Mouse (Mus musculus) left cerebral cortex, postnatal 4 days (tissue): ENCODE data around the gene Clns1a. TPM values are rescaled to one million over a fixed set of nuclear protein-coding genes. Genes with fewer than 3 reads are reported as not detected.

Source experiments
- DNase-seq: peaks from one replicate; pipeline ENCODE4 v3.0.0-alpha.2; 2022
- intact Hi-C: fragments of 180-260 bp; cut with DNase I; formaldehyde crosslinking; loops from one replicate; pipeline ENCODE4 v1.15.1; 2025
- total RNA-seq, 2 experiments: library from RNA; stranded (reverse); gene quantifications; 2 replicates each; pipeline ENCODE4 v1.2.3; 2021

Gene Clns1a
- total RNA-seq, 2 experiments from 2014 or later, result 80.1 to 81.3 TPM

DNA sequence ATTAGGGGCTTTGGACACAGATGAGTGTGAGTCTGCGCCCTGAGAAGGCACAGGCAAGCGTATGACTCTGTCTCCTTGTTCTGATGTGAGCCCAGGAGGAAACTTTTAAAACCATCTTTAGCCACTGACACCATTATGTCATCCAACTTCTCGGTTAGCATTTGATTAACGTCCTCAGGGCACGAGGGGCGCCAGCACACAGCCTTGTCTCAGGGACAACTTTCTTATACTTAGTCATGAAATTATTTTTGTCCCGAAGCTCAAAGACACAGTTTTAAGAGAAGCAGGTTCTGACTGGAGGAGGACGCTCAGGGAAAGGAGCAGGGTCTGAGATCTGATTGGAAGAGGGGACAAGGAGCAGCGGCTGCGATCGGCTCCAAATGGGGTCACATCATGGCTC, 68.2 kb downstream of the Clns1a start:
- no peak for DNase-seq
- intact Hi-C loops, result no loop called here

DNA sequence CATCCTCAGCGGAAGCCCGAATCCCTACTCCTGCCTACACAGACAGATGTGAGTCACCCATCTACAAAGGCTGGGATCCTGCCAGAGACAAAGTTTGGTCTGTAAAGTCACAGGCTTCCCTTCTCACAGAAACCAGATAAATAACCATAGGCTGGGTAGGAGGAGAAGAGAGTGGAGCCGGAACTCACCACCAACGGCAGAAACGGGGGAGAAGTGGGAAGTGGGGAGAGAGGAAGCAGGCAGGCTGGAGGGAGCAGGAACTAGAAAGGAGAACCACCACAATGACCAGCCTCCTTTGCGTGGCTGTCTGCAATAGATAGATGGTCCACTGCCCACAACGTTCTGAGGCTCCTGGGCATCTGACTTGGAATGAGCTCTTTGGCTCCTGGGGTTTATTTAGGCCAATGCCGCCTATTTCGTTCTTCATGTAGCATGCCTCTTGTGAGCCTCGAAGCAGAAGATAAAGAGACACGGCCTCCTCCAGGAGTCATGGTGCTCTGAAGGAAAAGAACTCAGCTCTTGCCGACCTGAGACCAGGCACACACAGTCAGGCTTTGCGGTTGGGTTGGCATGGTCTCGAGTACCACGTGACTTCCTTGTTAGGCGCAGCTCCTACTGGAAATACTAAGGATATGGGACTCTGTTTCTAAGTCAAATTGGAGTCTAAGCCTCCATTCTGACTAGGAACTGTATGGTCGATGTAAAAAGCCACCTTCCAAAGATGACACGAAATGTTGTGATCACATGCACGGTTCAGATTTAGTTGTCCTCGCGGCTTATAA, 68.9 kb downstream of the Clns1a start:
- DNase-seq, result no peak
- intact Hi-C loops, result no loop called here

DNA sequence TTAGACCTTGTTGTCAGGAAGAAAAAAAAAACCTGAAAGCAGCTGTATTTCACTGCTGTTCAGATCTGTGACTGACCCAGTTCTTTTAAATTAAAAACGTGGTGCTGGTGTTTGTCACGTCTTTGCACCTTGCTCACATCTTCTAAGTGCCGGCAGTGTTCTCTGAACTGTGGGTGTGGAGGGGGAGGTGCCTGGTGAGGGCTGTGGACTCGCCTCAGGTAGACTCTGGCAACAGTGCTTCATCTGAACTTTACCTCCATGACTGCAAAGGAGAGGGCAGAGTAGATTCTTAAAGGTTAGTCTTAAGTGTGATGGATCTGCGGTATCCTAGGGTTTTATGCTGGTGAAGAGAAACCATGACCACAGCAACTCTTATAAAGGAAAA, 69.5 kb downstream of the Clns1a start:
- DNase-seq, result no peak
- intact Hi-C loops, result no loop called here

DNA sequence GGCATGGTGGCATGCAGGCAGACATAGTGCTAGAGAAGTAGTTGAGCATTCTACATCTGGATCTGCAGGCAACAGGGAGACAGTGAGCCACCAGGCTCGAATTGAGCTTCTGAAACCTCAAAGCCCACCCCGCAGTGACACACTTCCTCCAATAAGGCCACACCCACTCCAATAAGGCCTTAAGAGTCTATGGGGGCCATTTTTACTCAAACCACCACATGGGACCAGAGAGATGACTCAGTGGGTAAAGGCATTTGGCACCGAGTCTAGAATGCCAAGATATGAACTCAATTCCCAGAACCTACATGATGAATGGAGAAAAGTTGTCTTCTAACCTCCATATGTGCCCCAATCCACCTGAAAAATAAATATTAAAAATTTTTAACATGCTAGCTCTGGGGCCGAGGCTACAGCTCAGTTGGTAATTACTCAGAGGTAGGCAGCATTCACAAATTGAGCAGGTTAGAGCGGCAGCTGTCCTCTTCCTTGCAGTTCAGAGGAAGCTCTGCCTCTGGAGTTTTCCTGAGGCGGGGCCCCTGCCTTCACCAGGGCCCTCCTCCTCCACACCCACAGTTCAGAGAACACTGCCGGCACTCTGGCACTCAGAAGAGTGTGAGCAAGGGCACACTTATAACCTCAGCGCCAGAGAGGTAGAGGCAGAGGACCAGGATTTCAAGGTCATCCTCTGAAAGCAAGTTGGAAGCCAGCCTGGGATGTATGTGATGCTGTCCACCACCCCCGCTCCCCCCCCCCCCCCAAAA, 70.2 kb downstream of the Clns1a start:
- DNase-seq, result no peak
- intact Hi-C loops, result no loop called here

DNA sequence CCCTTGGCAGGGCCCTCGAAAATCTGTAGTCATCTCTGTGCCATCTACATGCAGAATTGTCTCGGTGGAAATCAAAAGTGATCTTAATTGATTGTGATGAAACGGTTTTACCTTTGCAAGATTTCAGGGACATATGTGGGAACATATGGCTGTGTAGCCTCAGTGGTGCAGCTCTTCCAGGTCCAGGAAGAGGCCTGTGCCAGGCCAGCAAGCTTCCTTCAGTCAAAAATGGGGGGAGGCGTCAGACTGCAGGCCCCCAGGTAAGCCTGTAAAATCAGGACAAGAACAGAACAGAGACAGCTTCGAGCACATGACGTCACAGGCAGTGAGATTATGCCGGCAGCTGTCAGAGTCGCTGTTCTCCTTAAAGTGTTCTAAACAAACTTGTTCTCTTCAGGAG, 71.4 kb downstream of the Clns1a start:
- no peak for DNase-seq
- intact Hi-C loops, result no loop called here

DNA sequence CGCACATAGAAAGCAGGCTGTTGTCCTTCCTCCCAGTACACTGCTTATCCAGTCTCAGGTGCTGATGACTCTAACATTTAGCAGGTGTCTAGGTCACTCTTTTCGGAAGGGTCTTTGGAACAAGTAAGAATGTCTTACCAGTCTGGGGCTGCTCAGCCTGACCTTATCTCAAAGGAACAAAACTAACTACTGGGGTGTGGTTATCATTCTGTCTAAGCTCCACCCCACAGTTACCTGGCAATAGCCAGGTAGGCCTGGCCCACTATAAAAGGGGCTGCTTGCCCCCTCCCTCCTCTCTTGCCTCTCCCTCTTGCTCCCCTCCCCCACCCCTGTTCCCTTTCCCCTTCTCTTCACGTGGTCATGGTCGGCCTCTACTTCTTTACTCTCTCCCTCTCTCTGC, 72.6 kb downstream of the Clns1a start:
- intact Hi-C loops, result no loop called here
- no peak for DNase-seq

Other genes with a start within 250 kb of the Clns1a start
- gene Kctd14, start 245.3 kb upstream of the Clns1a start, total RNA-seq, result 1 to 10 TPM in 1 of 2 experiments, under 1 TPM in 1; 0.93 to 1.1 TPM
- 10 to 100 TPM; 31.8 to 34.8 TPM for gene Ints4, start 215.7 kb upstream of the Clns1a start, total RNA-seq
- gene Aamdc, start 117.1 kb upstream of the Clns1a start, total RNA-seq, result 10 to 100 TPM; 22.2 to 26.2 TPM
- gene Rsf1, start 116.7 kb upstream of the Clns1a start, total RNA-seq, result 10 to 100 TPM; 42.4 to 45.6 TPM
- gene Aqp11, start 41.7 kb downstream of the Clns1a start, total RNA-seq, result 10 to 100 TPM; 15.5 to 18.0 TPM
- 100 to 1,000 TPM; 162 to 172 TPM for gene Pak1, start 91.9 kb downstream of the Clns1a start, total RNA-seq
- gene Gdpd4, start 223.3 kb downstream of the Clns1a start, total RNA-seq, result not detected